In the genomic region with DNA sequence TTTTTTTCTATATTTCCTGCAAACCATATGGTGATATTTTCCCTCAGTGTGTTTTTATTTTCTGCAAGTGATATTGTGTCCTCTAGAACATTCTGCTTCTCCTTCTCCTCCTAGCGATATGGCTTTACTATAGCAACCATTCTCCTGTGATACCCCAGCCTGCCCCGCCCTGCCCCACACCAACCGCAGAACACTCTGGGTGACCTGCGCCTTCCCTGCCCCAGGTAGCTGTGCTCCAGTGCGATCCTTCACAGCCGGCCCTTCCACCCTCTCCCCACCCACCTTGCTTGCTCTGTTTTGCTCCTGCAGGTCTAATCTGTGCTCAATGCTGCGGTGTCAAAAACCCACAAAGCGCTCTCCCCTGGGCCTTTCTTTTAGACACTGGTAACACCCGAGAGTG, we compare ENCODE assay signal across 27 mouse cellular contexts.
"Had no signal": no experiment of that assay in that cellular context is flagged by ENCODE, and none has a peak within 500 bp of the region (broad histone marks: within the 10 kb centered on the region; RNA-seq: fewer than 3 reads in every experiment).

No protein-coding gene starts in this region.

- H3K27me3 ChIP-seq: heart, embryonic 12.5 days; hindbrain, embryonic 12.5 days; hindbrain, embryonic 15.5 days; intestine, embryonic 15.5 days; kidney, embryonic 15.5 days; limb, embryonic 13.5 days; limb, embryonic 15.5 days had no signal

- H3K4me1 ChIP-seq: heart, embryonic 10.5 days; heart, embryonic 12.5 days; hindbrain, embryonic 15.5 days; kidney, embryonic 15.5 days; limb, embryonic 13.5 days; limb, embryonic 15.5 days; liver, embryonic 12.5 days had no signal

- H3K4me2 ChIP-seq: heart, embryonic 12.5 days; hindbrain, embryonic 12.5 days; hindbrain, embryonic 15.5 days; intestine, embryonic 15.5 days; kidney, embryonic 15.5 days; limb, embryonic 13.5 days; limb, embryonic 15.5 days; liver, embryonic 12.5 days had no signal

- H3K36me3 ChIP-seq: heart, embryonic 10.5 days; heart, embryonic 12.5 days; hindbrain, embryonic 10.5 days; hindbrain, embryonic 12.5 days; hindbrain, embryonic 15.5 days; intestine, embryonic 15.5 days; kidney, embryonic 15.5 days; limb, embryonic 13.5 days; limb, embryonic 15.5 days; liver, embryonic 12.5 days had no signal

- H3K27ac ChIP-seq: gastrocnemius, adult 2 months; heart, embryonic 10.5 days; hindbrain, embryonic 10.5 days; hindbrain, embryonic 12.5 days; hindbrain, embryonic 15.5 days; hindbrain, postnatal 0 days; intestine, embryonic 15.5 days; kidney, embryonic 15.5 days; kidney, postnatal 0 days; limb, embryonic 13.5 days; limb, embryonic 15.5 days; liver, embryonic 12.5 days; liver, embryonic 14.5 days had no signal

- H3K9ac ChIP-seq: heart, embryonic 12.5 days; hindbrain, embryonic 12.5 days; hindbrain, embryonic 15.5 days; intestine, embryonic 15.5 days; kidney, embryonic 15.5 days; limb, embryonic 13.5 days; limb, embryonic 15.5 days; liver, embryonic 12.5 days; liver, embryonic 14.5 days had no signal

- ATAC-seq: hindbrain, postnatal 0 days; intestine, embryonic 15.5 days; liver, embryonic 12.5 days had no signal

- H3K9me3 ChIP-seq: heart, embryonic 10.5 days; heart, embryonic 12.5 days; hindbrain, embryonic 12.5 days; hindbrain, embryonic 15.5 days; intestine, embryonic 15.5 days; kidney, embryonic 15.5 days; limb, embryonic 15.5 days had no signal

- H3K4me3 ChIP-seq: gastrocnemius, adult 2 months; heart, embryonic 10.5 days; heart, embryonic 12.5 days; hindbrain, embryonic 10.5 days; hindbrain, embryonic 12.5 days; hindbrain, embryonic 15.5 days; intestine, embryonic 15.5 days; kidney, embryonic 15.5 days; limb, embryonic 13.5 days; limb, embryonic 15.5 days; liver, embryonic 12.5 days had no signal

- DNase-seq: gastrocnemius, adult 2 months; gastrocnemius, postnatal 10 days; gastrocnemius, postnatal 25 days; heart, adult 18-20 months; heart, postnatal 10 days; heart, postnatal 4 days; kidney, adult 11 months; kidney, adult 2 months; kidney, adult 9 months; kidney, postnatal 14 days; kidney, postnatal 36 days; layer of hippocampus, adult 9-11 months; layer of hippocampus, postnatal 36 days; left cerebral cortex, postnatal 4 days had no signal
